Mouse (Mus musculus): ENCODE measurements around the gene Il15ra. TPM values are rescaled to one million over a fixed set of nuclear protein-coding genes. Genes with fewer than 3 reads are reported as not detected.

The Il15ra gene
- total and polyA plus RNA-seq, 2 experiments from 2014 or later, result 14.2 to 24.7 TPM

DNA sequence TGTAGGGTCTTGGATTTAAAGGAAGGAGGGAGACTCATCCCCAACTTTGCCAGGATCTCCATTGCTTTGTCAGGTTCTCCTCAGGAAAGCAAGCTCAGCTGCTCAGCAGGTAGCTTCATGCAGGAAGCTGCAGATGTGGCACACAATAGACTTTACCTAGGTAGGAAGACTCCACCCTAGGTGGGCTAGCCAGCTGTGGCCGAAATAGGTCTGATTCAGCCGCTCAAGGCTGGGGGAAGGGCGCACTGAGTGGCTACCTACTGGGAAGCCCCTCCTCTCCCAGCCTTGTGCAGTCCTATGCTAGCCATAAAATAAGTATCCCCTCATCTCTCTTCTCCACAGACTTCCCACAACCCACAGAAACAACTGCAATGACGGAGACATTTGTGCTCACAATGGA is 22.4 kb upstream of the Il15ra start:
- no peak overlapping the region for H3K9ac ChIP-seq (replicated peaks; ENCODE audit: low read depth, low read length)
- no peak for ATAC-seq (ENCODE audit: insufficient read depth, low read depth)
- no peaks in the 10 kb centered on the region for H3K9me3 ChIP-seq (replicated peaks; ENCODE audit: control insufficient read depth, low read length)
- no peak overlapping the region for H3K4me3 ChIP-seq (ENCODE audit: low read depth, low read length)
- no peaks in the 10 kb centered on the region for H3K27me3 ChIP-seq (ENCODE audit: control insufficient read depth, insufficient read depth, low read length)
- no peak for DNase-seq (ENCODE audit: low spot score)
- H3K4me2 ChIP-seq (ENCODE audit: low read depth, low read length), result no peak overlapping the region
- H3K36me3 ChIP-seq (replicated peaks; ENCODE audit: control insufficient read depth, insufficient read depth, low read length), result no peaks in the 10 kb centered on the region
- no peak overlapping the region for H3K27ac ChIP-seq (ENCODE audit: low read depth)
- TF ChIP-seq EP300 (IDR thresholded peaks at IDR 0.05; ENCODE audit: low read depth), result no peak
- TF ChIP-seq CTCF (IDR thresholded peaks at IDR 0.05; ENCODE audit: low read depth), result no peak
- 49% methylated on average over 4 of the region's 4 CpGs for WGBS
- no peaks in the 10 kb centered on the region for H3K4me1 ChIP-seq (ENCODE audit: control insufficient read depth, insufficient read depth)

DNA sequence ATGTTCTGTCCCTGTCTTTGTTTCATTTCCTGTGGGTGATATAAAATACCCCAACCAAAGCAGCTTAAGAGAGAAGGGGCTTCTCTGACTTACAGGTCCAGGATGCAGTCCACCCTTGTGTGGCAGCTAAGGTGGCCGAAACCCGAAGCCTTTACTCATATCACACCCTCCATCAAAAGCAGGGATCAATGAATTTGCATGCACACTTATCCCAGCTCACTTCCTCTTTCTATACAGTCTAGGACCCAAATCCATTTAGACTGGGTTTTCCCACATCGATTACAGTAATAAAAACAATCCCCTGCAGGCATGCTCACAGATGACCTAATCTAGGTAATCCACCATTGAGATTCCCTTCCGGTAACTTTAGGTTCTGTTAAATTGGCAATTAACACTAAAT is 18.6 kb upstream of the Il15ra start:
- H3K4me2 ChIP-seq (ENCODE audit: low read depth, low read length), result no peak overlapping the region
- H3K27me3 ChIP-seq (ENCODE audit: control insufficient read depth, insufficient read depth, low read length), result no peaks in the 10 kb centered on the region
- ATAC-seq (ENCODE audit: insufficient read depth, low read depth) (no peak), DNase-seq (ENCODE audit: low spot score) (no peak)
- H3K27ac ChIP-seq (ENCODE audit: low read depth), result no peak overlapping the region
- no peaks in the 10 kb centered on the region for H3K36me3 ChIP-seq (replicated peaks; ENCODE audit: control insufficient read depth, insufficient read depth, low read length)
- TF ChIP-seq EP300 (IDR thresholded peaks at IDR 0.05; ENCODE audit: low read depth) (no peak), CTCF (IDR thresholded peaks at IDR 0.05; ENCODE audit: low read depth) (no peak)
- H3K4me3 ChIP-seq (ENCODE audit: low read depth, low read length), result no peak overlapping the region
- 61% methylated on average over 4 of the region's 4 CpGs for WGBS
- H3K9me3 ChIP-seq (replicated peaks; ENCODE audit: control insufficient read depth, low read length), result no peaks in the 10 kb centered on the region
- no peak overlapping the region for H3K9ac ChIP-seq (replicated peaks; ENCODE audit: low read depth, low read length)
- no peaks in the 10 kb centered on the region for H3K4me1 ChIP-seq (ENCODE audit: control insufficient read depth, insufficient read depth)

DNA sequence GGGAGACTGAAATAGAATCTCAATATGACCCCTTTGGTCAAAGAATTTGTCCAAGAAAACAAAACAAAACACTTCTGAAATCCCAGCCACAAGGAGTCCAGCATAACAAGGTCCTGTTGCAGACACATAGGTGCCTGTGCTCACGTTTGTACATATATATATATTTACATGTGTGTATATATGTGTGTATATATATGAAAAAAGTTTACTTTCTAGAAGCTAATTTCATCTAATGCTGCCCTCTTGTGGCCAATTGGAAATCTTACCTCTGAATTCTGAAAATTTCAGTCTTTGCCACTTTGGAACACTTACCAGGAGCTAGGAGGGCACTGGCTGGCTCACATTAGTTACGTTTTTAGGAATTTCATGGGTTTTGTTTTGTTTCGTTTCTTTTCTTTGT is 17.7 kb upstream of the Il15ra start:
- H3K36me3 ChIP-seq (replicated peaks; ENCODE audit: control insufficient read depth, insufficient read depth, low read length), result no peaks in the 10 kb centered on the region
- ATAC-seq (ENCODE audit: insufficient read depth, low read depth) (no peak), DNase-seq (ENCODE audit: low spot score) (peak; percentile 33)
- no peak overlapping the region for H3K4me2 ChIP-seq (ENCODE audit: low read depth, low read length)
- WGBS, result 8% methylated on average over 3 of the region's 3 CpGs
- no peak for TF ChIP-seq EP300 (IDR thresholded peaks at IDR 0.05; ENCODE audit: low read depth)
- TF ChIP-seq CTCF (IDR thresholded peaks at IDR 0.05; ENCODE audit: low read depth), result peak; percentile 33
- H3K9ac ChIP-seq (replicated peaks; ENCODE audit: low read depth, low read length), result no peak overlapping the region
- H3K27me3 ChIP-seq (ENCODE audit: control insufficient read depth, insufficient read depth, low read length), result no peaks in the 10 kb centered on the region
- no peaks in the 10 kb centered on the region for H3K9me3 ChIP-seq (replicated peaks; ENCODE audit: control insufficient read depth, low read length)
- no peak overlapping the region for H3K27ac ChIP-seq (ENCODE audit: low read depth)
- H3K4me3 ChIP-seq (ENCODE audit: low read depth, low read length), result no peak overlapping the region
- H3K4me1 ChIP-seq (ENCODE audit: control insufficient read depth, insufficient read depth), result no peaks in the 10 kb centered on the region

DNA sequence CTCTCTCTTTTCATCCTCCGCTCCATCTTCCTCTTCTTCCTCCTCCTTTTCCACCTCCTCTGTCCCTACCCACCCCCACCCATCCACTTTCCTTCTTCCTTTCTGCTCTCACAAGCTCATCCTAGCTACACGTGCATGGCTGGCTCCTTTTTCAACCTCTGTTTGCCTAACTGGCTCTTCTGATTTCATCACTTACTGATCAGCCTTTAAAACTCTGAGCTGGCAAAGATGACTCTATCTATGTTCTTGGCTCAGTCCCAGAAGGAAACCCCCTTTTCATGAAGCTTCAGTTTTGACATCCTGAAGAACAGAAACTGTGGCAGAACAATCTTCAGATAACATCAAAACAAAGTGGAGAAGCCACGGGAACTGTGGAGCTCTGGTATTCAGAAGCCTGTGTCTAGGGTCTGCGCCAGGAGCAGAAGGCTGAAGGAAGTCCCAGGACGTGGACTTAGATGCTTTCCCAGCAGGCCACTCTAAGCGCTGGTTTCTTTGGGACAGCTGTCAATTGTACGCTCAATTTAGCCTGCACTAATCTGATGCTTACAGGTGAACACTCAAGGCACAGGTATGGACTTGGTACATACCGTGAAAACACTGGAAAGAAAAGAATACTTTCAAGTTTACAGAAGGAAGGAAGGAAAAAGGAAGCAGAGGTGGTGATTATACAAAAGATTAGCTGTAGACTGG is 14.7 kb upstream of the Il15ra start:
- H3K27me3 ChIP-seq (ENCODE audit: control insufficient read depth, insufficient read depth, low read length), result no peaks in the 10 kb centered on the region
- no peak overlapping the region for H3K4me2 ChIP-seq (ENCODE audit: low read depth, low read length)
- no peak overlapping the region for H3K9ac ChIP-seq (replicated peaks; ENCODE audit: low read depth, low read length)
- no peak overlapping the region for H3K27ac ChIP-seq (ENCODE audit: low read depth)
- no peak for ATAC-seq (ENCODE audit: insufficient read depth, low read depth)
- H3K36me3 ChIP-seq (replicated peaks; ENCODE audit: control insufficient read depth, insufficient read depth, low read length), result no peaks in the 10 kb centered on the region
- H3K4me1 ChIP-seq (ENCODE audit: control insufficient read depth, insufficient read depth), result no peaks in the 10 kb centered on the region
- no peak for DNase-seq (ENCODE audit: low spot score)
- no peak overlapping the region for H3K4me3 ChIP-seq (ENCODE audit: low read depth, low read length)
- TF ChIP-seq EP300 (IDR thresholded peaks at IDR 0.05; ENCODE audit: low read depth), result no peak
- TF ChIP-seq CTCF (IDR thresholded peaks at IDR 0.05; ENCODE audit: low read depth), result no peak
- no peaks in the 10 kb centered on the region for H3K9me3 ChIP-seq (replicated peaks; ENCODE audit: control insufficient read depth, low read length)
- 49% methylated on average over 8 of the region's 8 CpGs for WGBS

DNA sequence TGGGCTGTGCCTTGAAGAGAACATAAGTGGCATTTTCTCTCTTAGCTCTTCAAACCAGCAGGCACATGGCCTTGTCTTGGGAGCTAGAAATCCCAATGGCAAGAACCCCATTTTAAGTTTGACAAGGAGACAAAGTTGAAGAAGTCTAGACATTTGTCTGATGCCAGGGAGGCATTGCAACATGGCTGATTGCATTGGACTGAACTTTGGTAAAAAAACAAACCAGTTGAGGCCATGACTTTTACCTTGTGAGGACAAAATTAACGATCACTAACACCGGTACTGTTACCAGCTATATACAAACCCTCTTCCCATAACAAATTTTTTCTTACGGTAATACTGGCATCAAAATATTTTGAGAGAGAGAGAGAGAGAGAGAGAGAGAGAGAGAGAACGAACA is 11.7 kb upstream of the Il15ra start:
- no peaks in the 10 kb centered on the region for H3K9me3 ChIP-seq (replicated peaks; ENCODE audit: control insufficient read depth, low read length)
- ATAC-seq (ENCODE audit: insufficient read depth, low read depth) (no peak), DNase-seq (ENCODE audit: low spot score) (no peak)
- H3K36me3 ChIP-seq (replicated peaks; ENCODE audit: control insufficient read depth, insufficient read depth, low read length), result no peaks in the 10 kb centered on the region
- H3K4me1 ChIP-seq (ENCODE audit: control insufficient read depth, insufficient read depth), result no peaks in the 10 kb centered on the region
- no peaks in the 10 kb centered on the region for H3K27me3 ChIP-seq (ENCODE audit: control insufficient read depth, insufficient read depth, low read length)
- 80% methylated on average over 4 of the region's 4 CpGs for WGBS
- H3K4me3 ChIP-seq (ENCODE audit: low read depth, low read length), result no peak overlapping the region
- H3K4me2 ChIP-seq (ENCODE audit: low read depth, low read length), result no peak overlapping the region
- no peak overlapping the region for H3K9ac ChIP-seq (replicated peaks; ENCODE audit: low read depth, low read length)
- no peak overlapping the region for H3K27ac ChIP-seq (ENCODE audit: low read depth)
- TF ChIP-seq EP300 (IDR thresholded peaks at IDR 0.05; ENCODE audit: low read depth), result no peak
- TF ChIP-seq CTCF (IDR thresholded peaks at IDR 0.05; ENCODE audit: low read depth), result no peak

DNA sequence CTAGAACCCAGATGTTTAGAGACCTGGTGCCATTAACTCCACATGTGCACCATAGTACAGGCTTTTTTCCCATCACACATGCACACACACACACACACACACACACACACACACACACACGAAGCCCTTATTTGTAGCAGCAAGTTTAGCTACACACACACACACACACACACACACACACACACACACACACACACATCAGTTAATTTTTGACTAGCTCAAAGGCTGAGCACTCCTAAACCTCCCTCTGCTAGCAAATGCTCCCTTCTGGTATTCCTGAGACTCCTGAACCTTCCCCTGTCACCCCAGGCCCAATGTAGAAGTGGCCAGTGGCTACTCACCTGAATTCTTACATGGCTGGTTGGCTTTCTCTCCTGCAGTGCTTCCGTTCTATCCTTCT is 11.0 kb upstream of the Il15ra start:
- WGBS, result 72% methylated on average over 2 of the region's 2 CpGs
- ATAC-seq (ENCODE audit: insufficient read depth, low read depth) (no peak), DNase-seq (ENCODE audit: low spot score) (no peak)
- Histone ChIP-seq H3K27ac (ENCODE audit: low read depth) (no peak overlapping the region), H3K27me3 (ENCODE audit: control insufficient read depth, insufficient read depth, low read length) (no peaks in the 10 kb centered on the region), H3K4me1 (ENCODE audit: control insufficient read depth, insufficient read depth) (no peaks in the 10 kb centered on the region), H3K9me3 (replicated peaks; ENCODE audit: control insufficient read depth, low read length) (no peaks in the 10 kb centered on the region), H3K9ac (replicated peaks; ENCODE audit: low read depth, low read length) (no peak overlapping the region), H3K4me2 (ENCODE audit: low read depth, low read length) (no peak overlapping the region), H3K4me3 (ENCODE audit: low read depth, low read length) (no peak overlapping the region), H3K36me3 (replicated peaks; ENCODE audit: control insufficient read depth, insufficient read depth, low read length) (no peaks in the 10 kb centered on the region)
- no peak for TF ChIP-seq CTCF (IDR thresholded peaks at IDR 0.05; ENCODE audit: low read depth)
- TF ChIP-seq EP300 (IDR thresholded peaks at IDR 0.05; ENCODE audit: low read depth), result no peak
